Mouse (Mus musculus) ES-Bruce4 (cell line): Measurements from ENCODE around the gene Apol7c.

Experiments used
- CTCF ChIP-seq: IDR thresholded peaks from one replicate; pipeline ENCODE4 v1.8.1; 2011; ENCODE audit warnings: low read depth, low read length
- EP300 ChIP-seq: IDR thresholded peaks from 2 replicates; pipeline ENCODE4 v1.6.1; 2011; ENCODE audit warnings: low read depth, low read length; ENCODE audit not compliant: insufficient read depth
- POLR2A ChIP-seq: IDR thresholded peaks from one replicate; pipeline ENCODE4 v1.8.1; 2011; ENCODE audit warnings: low read length; ENCODE audit not compliant: insufficient read depth

DNA sequence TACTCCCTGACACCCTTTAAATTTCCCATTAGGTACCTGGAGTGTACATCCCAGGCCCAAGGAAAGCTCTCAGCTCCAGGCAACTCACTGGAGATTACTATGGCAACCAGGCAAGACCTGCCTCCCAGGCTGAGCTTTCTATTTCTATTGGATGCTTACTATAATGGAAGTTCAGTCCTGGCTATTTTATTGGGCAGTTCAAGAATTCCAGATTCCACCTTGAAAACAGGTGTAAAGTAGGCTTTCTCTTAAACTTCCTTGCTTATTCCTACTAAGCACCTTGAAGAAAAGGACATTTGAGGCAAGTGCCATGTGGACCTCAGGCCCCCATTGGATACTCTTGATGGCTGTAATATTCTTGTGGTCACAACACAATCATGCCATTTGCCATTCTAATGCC, 28.7 kb upstream of the Apol7c start, which contains the start of gene 1700025B11Rik:
- no peak for TF ChIP-seq POLR2A
- no peak for TF ChIP-seq CTCF
- TF ChIP-seq EP300: no peak
